Comparison of ENCODE assay signal across 16 mouse cellular contexts in genomic region chr7:80055781-80056180, GRCm38 (mm10). TPM values are rescaled to one million over a fixed set of nuclear protein-coding genes. Genes with fewer than 3 reads are reported as not detected.
DNase-seq lines count a peak whose midpoint lies in the region; ATAC-seq and TF ChIP-seq lines count a peak whose summit lies in the region.
"Had no signal": no experiment of that assay in that cellular context is flagged by ENCODE, and none has a peak within 500 bp of the region (broad histone marks: within the 10 kb centered on the region; RNA-seq: fewer than 3 reads in every experiment).

No protein-coding gene starts in this region.

- peaks cover 18% of the 10 kb centered on the region for H3K36me3 ChIP-seq in heart, adult 2 months (ENCODE audit: control insufficient read depth, insufficient read depth, low read length)
- H3K36me3 ChIP-seq in lung, postnatal 0 days (ENCODE audit: insufficient read depth, low read length), result no peaks in the 10 kb centered on the region

- no peak for DNase-seq in heart, adult 2 months
- DNase-seq in heart, postnatal 14 days, result no peak
- peak; percentile 74 for DNase-seq in kidney, adult 9 months
- no peak for DNase-seq in kidney, postnatal 4 days
- DNase-seq in lung, postnatal 0 days (ENCODE audit: low spot score), result peak; percentile 60
- DNase-seq in lung, postnatal 25 days (ENCODE audit: low spot score), result no peak
- peak; percentile 61 to 71 for DNase-seq in kidney, postnatal 36 days
- no peak for DNase-seq in adrenal gland, postnatal 36 days
- DNase-seq: gastrocnemius, postnatal 10 days; thymus, postnatal 4 days had no signal

- no peak for TF ChIP-seq POLR2A in heart, adult 2 months (IDR thresholded peaks at IDR 0.05; ENCODE audit: insufficient read depth, low read depth, low read length)

- peak overlapping the region; percentile 94 for H3K27ac ChIP-seq in heart, adult 2 months
- peak overlapping the region; percentile 91 for H3K27ac ChIP-seq in lung, postnatal 0 days (ENCODE audit: low read length)
- H3K27ac ChIP-seq: hindbrain, postnatal 0 days; limb, embryonic 13.5 days had no signal

- TF ChIP-seq CTCF in heart, adult 2 months (IDR thresholded peaks at IDR 0.05), result no peak
- no peak for TF ChIP-seq CTCF in lung, postnatal 0 days (IDR thresholded peaks at IDR 0.05)

- H3K4me3 ChIP-seq in heart, adult 2 months, result peak overlapping the region; percentile 7; the same call in 1 of the 2 replicates
- H3K4me3 ChIP-seq in lung, postnatal 0 days (ENCODE audit: low read depth, low read length), result no peak overlapping the region
- H3K4me3 ChIP-seq: layer of hippocampus, adult 2 months; limb, embryonic 13.5 days had no signal

- H3K27me3 ChIP-seq in heart, adult 2 months (ENCODE audit: control insufficient read depth, insufficient read depth, low read length), result no peaks in the 10 kb centered on the region
- H3K27me3 ChIP-seq in lung, postnatal 0 days (replicated peaks; ENCODE audit: insufficient read depth, low read length), result no peaks in the 10 kb centered on the region
- H3K27me3 ChIP-seq: limb, embryonic 13.5 days had no signal

- no peak overlapping the region for H3K4me2 ChIP-seq in lung, postnatal 0 days (replicated peaks; ENCODE audit: low read depth, low read length)
- H3K4me2 ChIP-seq: heart, embryonic 11.5 days; limb, embryonic 13.5 days had no signal

- H3K79me2 ChIP-seq in heart, adult 2 months (replicated peaks; ENCODE audit: control insufficient read depth, insufficient read depth, low read length), result peaks cover 4% of the 10 kb centered on the region; the same call in 1 of the 2 replicates

- no peak for TF ChIP-seq EP300 in heart, adult 2 months (IDR thresholded peaks at IDR 0.05; ENCODE audit: insufficient read depth, low read depth, low read length)
- no peak for TF ChIP-seq EP300 in lung, postnatal 0 days (IDR thresholded peaks at IDR 0.05)

- no peak for ATAC-seq in lung, postnatal 0 days
- ATAC-seq: activated CD4-positive, CD25-positive, alpha-beta regulatory T cell, adult 4 months; forebrain, embryonic 14.5 days; hindbrain, postnatal 0 days had no signal

- 55% methylated on average over 12 of the region's 12 CpGs for WGBS in heart, adult 2 months
- WGBS in lung, postnatal 0 days, result 35% methylated on average over 12 of the region's 12 CpGs

- intact Hi-C loops in heart, adult 2 months (cut with DNase I), result no loop called here
- intact Hi-C loops in heart, postnatal 14 days (cut with DNase I), result loop anchor here (2.0 kb wide), 2 partner anchors 23 to 29 kb away; no protein-coding TSS in a partner anchor

- no peaks in the 10 kb centered on the region for H3K9me3 ChIP-seq in lung, postnatal 0 days (ENCODE audit: low read length)
- H3K9me3 ChIP-seq: limb, embryonic 13.5 days had no signal

- peaks cover 54% of the 10 kb centered on the region for H3K4me1 ChIP-seq in heart, adult 2 months (ENCODE audit: control insufficient read depth, insufficient read depth, low read length)
- H3K4me1 ChIP-seq in lung, postnatal 0 days (ENCODE audit: insufficient read depth, low read depth, low read length), result peaks cover 47% of the 10 kb centered on the region; the same call in 1 of the 2 replicates

- peak overlapping the region; percentile 8; the same call in 1 of the 2 replicates for H3K9ac ChIP-seq in heart, adult 2 months (ENCODE audit: low read depth, low read length)
- no peak overlapping the region for H3K9ac ChIP-seq in lung, postnatal 0 days (replicated peaks; ENCODE audit: low read depth)
- H3K9ac ChIP-seq: limb, embryonic 13.5 days had no signal

RNA-seq across cellular contexts. Expression of gene Zfp710, which starts 31.2 kb away (rescaled TPM):
- total RNA-seq in heart, adult 2 months (2021), result 10 to 100 TPM; 26.9 to 32.2 TPM
- 33.4 and 35.5 TPM in 2 replicates for polyA plus RNA-seq in heart, adult 2 months (2012; rRNA removed)
- total RNA-seq in heart, postnatal 14 days (2021), result 10 to 100 TPM; 21.6 to 27.4 TPM
- polyA plus RNA-seq in lung, postnatal 0 days (2015; fragmentation: Nextera tagmentation; extraction: Ambion mirVana), result 11.1 and 12.9 TPM in 2 replicates
- total RNA-seq in adrenal gland, postnatal 36 days (2021), result 10 to 100 TPM; 14.2 to 15.5 TPM

RNA-seq across cellular contexts. Expression of gene Idh2, which starts 59.4 kb away (rescaled TPM):
- 1,000 to 10,000 TPM; 1,877 to 2,293 TPM for total RNA-seq in heart, adult 2 months (2021)
- 1,651 and 1,954 TPM in 2 replicates for polyA plus RNA-seq in heart, adult 2 months (2012; rRNA removed)
- 1,000 to 10,000 TPM; 1,322 to 1,446 TPM for total RNA-seq in heart, postnatal 14 days (2021)
- polyA plus RNA-seq in lung, postnatal 0 days (2015; fragmentation: Nextera tagmentation; extraction: Ambion mirVana), result 296 and 298 TPM in 2 replicates
- total RNA-seq in adrenal gland, postnatal 36 days (2021), result 100 to 1,000 TPM; 148 to 188 TPM

Comparison
In these comparisons a context has a peak if more than half of its experiments do, and no peak if none do; other contexts are left out.
1. DNase-seq: peak in kidney, adult 9 months (single experiment), lung, postnatal 0 days (single experiment) and kidney, postnatal 36 days (2 of 2); none in heart, adult 2 months (0 of 2), heart, postnatal 14 days (0 of 2), kidney, postnatal 4 days (0 of 2), lung, postnatal 25 days (single experiment) and adrenal gland, postnatal 36 days (0 of 2).
2. RNA of gene Idh2, which starts 59.4 kb away (total RNA-seq): 1,877 to 2,293 TPM in heart, adult 2 months and 1,322 to 1,446 TPM in heart, postnatal 14 days; 148 to 188 TPM in adrenal gland, postnatal 36 days; every median in the first group is over 4 times any median in the second.